Mouse (Mus musculus): ENCODE measurements around the gene Slc22a23.

DNA sequence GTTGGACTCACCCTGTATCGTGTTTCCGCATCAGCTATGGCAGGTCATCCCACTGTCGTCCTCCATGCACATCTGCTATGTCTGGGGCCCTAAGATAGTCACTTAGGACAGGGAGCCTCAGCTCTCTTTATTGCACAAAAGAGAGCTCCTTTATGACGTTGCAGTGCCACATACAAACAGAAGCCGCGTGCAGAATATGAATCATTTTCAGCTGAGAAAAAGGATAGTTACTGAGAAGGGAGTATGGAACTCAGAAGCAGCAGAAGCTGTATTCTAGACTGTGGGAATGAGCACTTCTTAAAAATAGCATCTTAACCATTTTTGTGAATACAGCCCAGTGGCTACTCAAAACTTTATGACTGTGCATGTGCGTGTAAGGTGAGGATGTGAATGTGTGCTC is 87.8 kb downstream of the Slc22a23 start:
- TF ChIP-seq CTCF (IDR thresholded peaks at IDR 0.05; ENCODE audit: borderline replicate concordance, control insufficient read depth, extremely low read depth, insufficient read depth, low read length, poor library complexity) = no peak
- TF ChIP-seq POLR2A (IDR thresholded peaks at IDR 0.05; ENCODE audit: control insufficient read depth, extremely low read depth, insufficient read depth, low read length, poor library complexity) = no peak

Measured in thymus, adult 2 months (tissue).